Comparison of ENCODE assay signal across 8 mouse cellular contexts in the genomic region with DNA sequence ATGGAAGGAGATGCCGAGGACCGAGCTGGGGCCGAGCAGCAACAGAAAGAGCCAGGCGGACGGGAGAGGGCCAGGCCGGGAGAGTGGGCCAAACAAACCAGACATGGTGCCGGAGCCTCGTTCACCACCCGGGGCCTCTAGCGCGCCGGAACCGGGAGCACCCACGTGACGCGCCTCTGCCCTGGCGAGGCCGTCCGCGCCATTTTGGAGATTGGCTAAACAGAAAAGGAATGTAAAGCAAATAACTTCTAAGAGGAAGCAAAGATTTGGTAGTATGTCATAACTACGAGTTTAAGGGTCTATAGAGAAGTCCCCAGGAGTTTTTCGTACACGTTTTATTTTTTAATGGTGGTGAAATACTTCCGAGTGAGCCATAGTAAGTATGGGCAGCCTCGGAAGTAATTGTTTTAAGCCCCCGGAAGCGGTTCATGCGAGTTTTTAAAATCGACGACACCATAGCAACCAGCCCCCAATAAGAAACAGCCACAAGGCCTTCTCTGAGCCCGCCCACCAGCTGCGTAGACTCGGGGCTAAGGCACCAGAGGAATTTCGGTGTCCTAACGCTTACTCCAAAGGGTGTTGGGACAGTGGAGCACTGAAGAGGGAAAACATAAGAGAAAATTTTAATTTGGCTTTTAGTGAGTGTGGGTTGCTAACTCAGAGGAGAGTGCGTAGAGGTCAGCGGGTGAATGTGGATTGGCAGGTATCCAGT. TPM values are rescaled to one million over a fixed set of nuclear protein-coding genes. Genes with fewer than 3 reads are reported as not detected.
DNase-seq lines count a peak whose midpoint lies in the region; ATAC-seq lines count a peak whose summit lies in the region.

A gene (minus strand): TSS at position 287 of the 712 bp plus-strand sequence.

- peak within 1 kb of the TSS; percentile 89 for H3K9ac ChIP-seq in forebrain, embryonic 14.5 days (ENCODE audit: low read length)
- H3K9ac ChIP-seq in neural tube, embryonic 15.5 days (replicated peaks) = peak within 1 kb of the TSS; percentile 78

- H3K27me3 ChIP-seq in forebrain, embryonic 14.5 days (replicated peaks; ENCODE audit: control insufficient read depth, insufficient read depth, low read length) = no peaks in the 10 kb centered on the region
- H3K27me3 ChIP-seq in neural tube, embryonic 15.5 days (replicated peaks) = no peaks in the 10 kb centered on the region

- no peaks in the 10 kb centered on the region for H3K36me3 ChIP-seq in forebrain, embryonic 14.5 days (ENCODE audit: control insufficient read depth, insufficient read depth, low read length)
- no peaks in the 10 kb centered on the region for H3K36me3 ChIP-seq in neural tube, embryonic 15.5 days

- H3K4me3 ChIP-seq in forebrain, embryonic 14.5 days (ENCODE audit: low read depth, low read length) = peak within 1 kb of the TSS; percentile 90
- H3K4me3 ChIP-seq in neural tube, embryonic 15.5 days (replicated peaks) = peak within 1 kb of the TSS; percentile 61

- no peaks in the 10 kb centered on the region for H3K9me3 ChIP-seq in forebrain, embryonic 14.5 days (replicated peaks; ENCODE audit: control insufficient read depth, low read length)
- H3K9me3 ChIP-seq in neural tube, embryonic 15.5 days (replicated peaks) = no peaks in the 10 kb centered on the region

- peak; percentile 95 for DNase-seq in ES-CJ7 (ENCODE audit: low read depth, low spot score)
- DNase-seq in cerebellum, adult 11 months = peak; percentile 85
- DNase-seq in forebrain, embryonic 14.5 days (ENCODE audit: low spot score) = peak; percentile 98
- peak; percentile 86 to 89 for DNase-seq in heart, postnatal 14 days
- peak; percentile 95 for DNase-seq in layer of hippocampus, adult 11-12 months (ENCODE audit: low spot score)
- peak; percentile 94 to 96 for DNase-seq in lung, adult 18-20 months
- peak; percentile 90 for DNase-seq in testis, postnatal 14 days (ENCODE audit: low spot score)

- H3K4me1 ChIP-seq in forebrain, embryonic 14.5 days (ENCODE audit: control insufficient read depth, insufficient read depth, low read length) = peaks cover 13% of the 10 kb centered on the region
- H3K4me1 ChIP-seq in neural tube, embryonic 15.5 days = peaks cover 38% of the 10 kb centered on the region

- intact Hi-C loops in heart, postnatal 14 days (cut with DNase I) = loop anchor here (10.0 kb wide), 1 partner anchor 110 kb away; no protein-coding TSS in a partner anchor

- peak; percentile 97 for ATAC-seq in forebrain, embryonic 14.5 days
- peak; percentile 97 for ATAC-seq in neural tube, embryonic 15.5 days (ENCODE audit: low FRiP score)

- peak within 1 kb of the TSS; percentile 55 for H3K27ac ChIP-seq in forebrain, embryonic 14.5 days (ENCODE audit: low read depth, low read length)
- H3K27ac ChIP-seq in neural tube, embryonic 15.5 days (replicated peaks) = peak within 1 kb of the TSS; percentile 82

- H3K4me2 ChIP-seq in forebrain, embryonic 14.5 days (ENCODE audit: low read length) = peak within 1 kb of the TSS; percentile 78
- H3K4me2 ChIP-seq in neural tube, embryonic 15.5 days = peak within 1 kb of the TSS; percentile 68

- WGBS in forebrain, embryonic 14.5 days = 1% methylated on average over 34 of the region's 37 CpGs
- under 1% methylated on average over 37 of the region's 37 CpGs for WGBS in neural tube, embryonic 15.5 days

RNA-seq across cellular contexts. Expression of the gene that starts here (rescaled TPM):
- polyA plus RNA-seq in forebrain, embryonic 14.5 days (2014; fragmentation: Nextera tagmentation; extraction: Ambion mirVana) = 194 and 212 TPM in 2 replicates
- total RNA-seq in heart, postnatal 14 days (2021) = 100 to 1,000 TPM; 150 to 157 TPM
- 212 and 223 TPM in 2 replicates for polyA plus RNA-seq in neural tube, embryonic 15.5 days (2015; fragmentation: Nextera tagmentation; extraction: Ambion mirVana)

Comparison
In these comparisons a context has a peak if more than half of its experiments do, and no peak if none do; other contexts are left out.
1. Peak in every context shown above with its lines: DNase-seq, ATAC-seq, H3K4me3 ChIP-seq and H3K27ac ChIP-seq.